Mouse (Mus musculus) thymus, postnatal 10 days (tissue): ENCODE results near the gene Dimt1.
"Not testable (repeated sequence)": the region's sequence is repeated elsewhere in the genome, so short reads cannot be mapped to it uniquely, and the experiment has no call there.

ENCODE experiments used
- DNase-seq, 2 experiments: peaks; one replicate each; pipeline ENCODE4 v3.0.0; 2021; ENCODE audit warnings: low spot score in 2 of 2

The Dimt1 gene

DNA sequence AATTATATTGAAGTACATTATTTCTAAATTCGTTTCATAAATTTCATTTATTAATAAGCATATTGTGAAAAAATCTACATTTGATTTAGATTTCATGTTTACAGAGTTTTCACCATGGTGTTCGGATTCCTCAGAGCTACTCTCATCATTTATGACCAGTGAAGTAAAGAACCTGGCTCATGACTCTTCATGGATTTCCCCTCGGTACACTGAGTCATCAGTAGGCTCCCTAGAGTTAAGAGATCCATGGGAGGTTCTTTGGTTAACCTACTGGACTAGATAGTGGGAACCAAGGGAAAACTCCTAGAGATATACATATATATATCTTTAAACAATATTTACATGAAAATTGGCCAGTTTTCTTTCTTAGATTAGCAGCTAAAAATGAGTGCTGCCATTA, 13.6 kb downstream of the Dimt1 start:
- DNase-seq, result no peak

DNA sequence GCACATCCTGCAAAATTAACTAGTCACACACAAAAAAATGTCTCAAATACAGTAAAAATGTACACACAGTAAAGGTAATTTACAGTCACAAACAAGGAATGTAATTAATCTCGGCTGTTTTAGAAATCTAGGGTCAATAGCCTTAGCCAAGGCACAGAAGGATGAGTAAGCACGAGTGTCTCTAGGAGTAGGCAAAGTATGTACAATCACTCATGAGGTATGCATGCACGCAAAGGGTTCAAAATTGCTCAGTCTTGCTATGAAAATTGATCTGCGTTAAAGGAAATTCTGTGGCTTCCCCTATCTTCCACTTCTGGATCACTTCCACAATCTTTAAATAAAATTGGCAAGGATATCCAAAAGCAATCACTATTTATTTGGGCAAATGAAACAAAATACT, 14.6 kb downstream of the Dimt1 start:
- DNase-seq, result no peak

DNA sequence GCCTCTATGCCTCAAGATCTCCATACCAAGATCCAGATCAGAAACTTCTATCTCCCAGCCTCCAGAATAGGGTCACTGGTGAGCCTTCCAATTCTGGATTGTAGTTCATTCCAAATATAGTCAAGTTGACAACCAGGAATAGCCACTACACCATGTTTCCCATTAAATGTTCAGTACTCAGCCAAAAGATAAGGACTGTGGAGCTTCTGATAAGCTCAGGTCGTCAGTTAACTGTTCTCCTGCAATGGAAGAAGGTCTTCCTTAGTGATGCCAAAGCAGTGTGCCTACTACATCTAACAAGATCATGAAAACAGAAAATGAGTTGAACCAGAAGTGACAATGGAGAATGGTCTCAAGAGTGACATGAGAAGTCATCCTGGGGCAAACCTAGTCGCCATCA, 50.0 kb downstream of the Dimt1 start:
- no peak for DNase-seq

DNA sequence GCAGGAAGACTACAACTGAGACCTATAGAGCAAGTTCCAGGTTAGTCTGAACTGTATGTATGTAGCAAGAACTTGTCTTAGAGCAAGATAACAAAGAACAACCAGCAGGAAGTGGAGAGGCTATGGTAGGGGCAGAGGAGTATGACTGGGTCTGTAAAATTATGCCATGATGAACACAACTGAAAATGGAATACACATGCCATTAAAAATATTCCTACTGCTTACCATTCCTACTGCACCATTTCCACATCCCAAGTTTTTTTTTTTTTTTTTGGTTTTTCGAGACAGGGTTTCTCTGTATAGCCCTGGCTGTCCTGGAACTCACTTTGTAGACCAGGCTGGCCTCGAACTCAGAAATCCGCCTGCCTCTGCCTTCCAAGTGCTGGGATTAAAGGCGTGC, 50.6 kb downstream of the Dimt1 start:
- DNase-seq, result not testable (repeated sequence)

DNA sequence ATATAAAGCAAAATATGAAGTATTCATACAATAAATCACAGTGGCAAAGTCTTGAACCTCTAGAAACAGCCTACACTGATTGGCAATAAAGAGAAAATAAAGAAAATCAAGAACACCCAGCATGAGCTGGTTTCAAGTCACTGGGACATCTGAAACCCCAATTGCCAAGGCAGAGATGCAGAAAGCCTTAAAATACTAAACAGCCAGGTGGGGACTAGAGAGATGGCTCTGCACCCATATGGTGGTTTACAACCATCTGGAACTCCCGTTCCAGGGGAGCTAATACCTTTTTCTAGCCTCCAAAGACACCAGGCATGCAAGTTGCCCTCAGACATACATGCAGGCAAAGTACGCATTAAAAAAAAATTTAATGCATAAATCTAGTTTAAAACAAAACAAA, 51.1 kb downstream of the Dimt1 start:
- DNase-seq, result no peak

DNA sequence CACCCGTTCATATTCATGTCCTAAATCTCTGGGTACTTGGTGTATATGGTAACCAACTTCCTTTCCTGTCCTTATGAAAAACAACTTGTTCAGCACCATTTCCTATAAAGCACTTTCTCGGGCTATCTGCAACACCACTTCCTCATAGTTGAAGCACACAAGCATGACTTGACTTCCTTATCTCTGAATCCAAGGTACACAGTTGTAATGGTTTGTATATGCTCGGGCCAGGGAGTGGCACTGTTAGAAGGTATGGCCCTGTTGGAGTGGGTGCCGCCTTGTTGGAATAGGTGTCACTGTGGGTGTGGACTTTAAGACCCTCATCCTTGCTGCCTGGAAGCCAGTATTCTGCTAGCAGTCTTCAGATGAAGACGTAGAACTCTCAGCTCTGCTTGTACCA, 51.7 kb downstream of the Dimt1 start:
- peak in 1 of 2 experiments; percentile 11 for DNase-seq

DNA sequence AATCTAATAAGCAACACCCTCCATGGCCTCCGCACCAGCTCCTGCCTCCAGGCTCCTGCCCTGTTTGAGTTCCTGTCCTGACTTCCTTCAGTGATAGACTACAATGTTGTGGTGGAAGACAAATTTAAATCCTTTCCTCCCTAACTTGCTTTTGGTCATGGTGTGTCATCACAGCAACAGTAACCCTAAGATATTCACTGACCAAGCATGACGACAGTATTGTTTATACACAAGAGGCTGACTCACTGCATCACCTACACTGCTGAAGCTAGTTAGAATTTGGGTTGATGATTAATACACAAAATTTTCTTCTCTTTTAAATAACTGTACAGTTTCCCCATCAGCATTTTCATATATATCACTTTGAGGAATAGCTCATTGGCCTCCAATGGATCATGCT, 56.3 kb downstream of the Dimt1 start:
- DNase-seq, result no peak

DNA sequence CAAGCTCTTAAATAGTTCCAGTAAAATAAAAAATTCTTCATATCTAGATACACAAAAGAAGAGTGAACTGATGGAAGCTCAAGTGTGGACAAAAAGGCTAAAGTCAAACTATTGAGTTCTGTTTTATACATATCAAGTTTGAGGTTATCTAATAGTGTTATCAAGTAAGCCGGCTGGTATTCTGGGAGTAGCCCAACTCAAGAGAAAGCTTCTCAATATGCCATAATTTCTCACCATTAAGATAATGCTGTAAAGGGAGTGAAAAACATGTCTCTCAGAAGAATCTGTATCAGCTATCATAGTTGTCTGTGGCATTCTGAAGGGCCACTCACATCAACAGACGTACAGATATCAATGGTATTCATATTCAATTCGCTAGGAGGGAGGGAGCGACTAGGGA, 61.2 kb downstream of the Dimt1 start:
- DNase-seq, result no peak
